Mouse (Mus musculus) neural tube, embryonic 11.5 days (tissue): ENCODE measurements around the gene Rnf4. TPM values are rescaled to one million over a fixed set of nuclear protein-coding genes. Genes with fewer than 3 reads are reported as not detected.

Source experiments
- ATAC-seq: fragments of 200-750 bp; cut with Nextera tagmentation; 2 replicates; pipeline ENCODE4 v1.8.0; 2017; ENCODE audit warnings: moderate number of reproducible peaks, mild to moderate bottlenecking, moderate TSS enrichment, moderate library complexity; ENCODE audit not compliant: insufficient read depth, low FRiP score, low TSS enrichment
- DNase-seq: peaks from one replicate; pipeline ENCODE4 v3.0.0-alpha.2; 2015; ENCODE audit warnings: low spot score
- H3K27ac ChIP-seq: fragments of 300-500 bp; sonication (generic); 2 replicates; pipeline ENCODE4 v1.5.1; 2014; ENCODE audit warnings: low read depth, mild to moderate bottlenecking, low read length
- H3K27me3 ChIP-seq: fragments of 300-500 bp; sonication (generic); 2 replicates; pipeline ENCODE4 v1.6.1; 2014; ENCODE audit warnings: mild to moderate bottlenecking, low read length, mixed read lengths; ENCODE audit not compliant: control insufficient read depth, insufficient read depth
- H3K36me3 ChIP-seq: fragments of 300-500 bp; sonication (generic); 2 replicates; pipeline ENCODE4 v1.6.1; 2014; ENCODE audit warnings: mild to moderate bottlenecking, low read length, moderate library complexity, mixed read lengths; ENCODE audit not compliant: control insufficient read depth, insufficient read depth
- H3K4me1 ChIP-seq: fragments of 300-500 bp; sonication (generic); 2 replicates; pipeline ENCODE4 v1.6.1; 2014; ENCODE audit warnings: low read length, mixed read lengths; ENCODE audit not compliant: control insufficient read depth, insufficient read depth
- H3K4me2 ChIP-seq: fragments of 300-500 bp; sonication (generic); 2 replicates; pipeline ENCODE4 v1.6.1; 2014; ENCODE audit warnings: low read depth, mild to moderate bottlenecking, moderate library complexity
- H3K4me3 ChIP-seq: fragments of 300-500 bp; sonication (generic); 2 replicates; pipeline ENCODE4 v1.5.1; 2014; ENCODE audit warnings: low read depth, low read length
- H3K9ac ChIP-seq: fragments of 300-500 bp; sonication (generic); 2 replicates; pipeline ENCODE4 v1.6.1; 2014; ENCODE audit warnings: mild to moderate bottlenecking, low read length
- H3K9me3 ChIP-seq: fragments of 300-500 bp; sonication (generic); 2 replicates; pipeline ENCODE4 v1.6.1; 2016; ENCODE audit warnings: low read length; ENCODE audit not compliant: control insufficient read depth
- WGBS: fragments of 180-500 bp; shearing (Covaris S2); extraction: QIAGEN DNeasy Blood & Tissue Kit; methylation state at CpG from one replicate; pipeline ENCODE4 v1.1.7; 2014; 5-methylcytosine and 5-hydroxymethylcytosine counted together
- polyA plus RNA-seq: library from polyadenylated mRNA; unstranded; fragments of >200 nt; fragmentation: Nextera tagmentation; extraction: Ambion mirVana; gene quantifications from 2 replicates; pipeline ENCODE4 v1.2.1, GENCODE M21; 2014

Gene Rnf4
- polyA plus RNA-seq, 1 experiment from 2014 or later: 189 TPM

DNA sequence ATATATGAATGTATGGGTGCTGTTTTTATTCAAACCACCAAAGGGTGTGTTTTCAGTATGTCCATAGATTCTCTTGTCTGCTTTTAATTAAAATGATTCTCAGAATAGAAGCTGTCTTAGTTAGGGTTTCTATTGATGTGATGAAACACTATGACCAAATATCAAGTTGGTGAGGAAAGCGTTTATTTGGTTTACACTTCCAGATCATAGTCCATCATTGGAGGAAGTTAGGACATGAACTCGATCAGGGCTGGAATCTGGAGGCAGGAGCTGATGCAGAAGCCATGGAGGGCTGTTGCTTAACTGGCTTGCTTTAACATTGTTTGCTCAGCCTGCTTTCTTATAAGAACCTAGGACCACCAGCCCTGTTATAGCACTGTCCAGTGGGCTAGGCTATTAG is 45.6 kb downstream of the Rnf4 start:
- Histone ChIP-seq H3K4me1 (no peaks in the 10 kb centered on the region), H3K9ac (no peak overlapping the region), H3K4me3 (no peak overlapping the region), H3K36me3 (no peaks in the 10 kb centered on the region; the same call in 1 of the 2 replicates), H3K4me2 (no peak overlapping the region), H3K9me3 (peaks cover 8% of the 10 kb centered on the region; the same call in 1 of the 2 replicates), H3K27ac (no peak overlapping the region), H3K27me3 (no peaks in the 10 kb centered on the region)
- DNase-seq (no peak), ATAC-seq (no peak)
- WGBS: 98% methylated on average over 2 of the region's 2 CpGs

- no peak for DNase-seq
- no peaks in the 10 kb centered on the region for H3K27me3 ChIP-seq
- WGBS: 94% methylated on average over 5 of the region's 5 CpGs
- no peaks in the 10 kb centered on the region for H3K4me1 ChIP-seq
- H3K4me3 ChIP-seq: no peak overlapping the region
- no peak overlapping the region for H3K4me2 ChIP-seq
- H3K9me3 ChIP-seq: peaks cover 8% of the 10 kb centered on the region; the same call in 1 of the 2 replicates
- no peak for ATAC-seq
- H3K36me3 ChIP-seq: no peaks in the 10 kb centered on the region; the same call in 1 of the 2 replicates
- no peak overlapping the region for H3K9ac ChIP-seq
- no peak overlapping the region for H3K27ac ChIP-seq
These were observed 49.5 kb downstream of the Rnf4 start for GRCm38 (mm10) chr5:34385616-34386015.

DNA sequence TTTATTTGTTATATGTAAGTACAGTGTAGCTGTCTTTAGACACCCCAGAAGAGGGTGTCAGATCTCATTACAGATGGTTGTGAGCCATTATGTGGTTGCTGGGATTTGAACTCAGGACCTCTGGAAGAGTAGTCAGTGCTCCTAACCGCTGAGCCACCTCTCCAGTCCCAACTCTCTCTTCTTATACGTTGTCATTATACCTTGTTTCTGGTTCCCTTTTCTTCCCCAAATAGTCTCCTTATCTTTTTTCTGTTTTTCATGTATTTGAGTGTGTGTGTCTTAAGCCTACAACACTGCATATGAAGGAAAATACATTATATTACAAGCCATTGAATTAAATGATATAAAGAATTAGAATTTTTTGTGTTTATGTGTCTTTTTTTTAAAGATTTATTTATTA is 50.7 kb downstream of the Rnf4 start:
- Histone ChIP-seq H3K27me3 (no peaks in the 10 kb centered on the region), H3K4me2 (no peak overlapping the region), H3K36me3 (no peaks in the 10 kb centered on the region; the same call in 1 of the 2 replicates), H3K27ac (no peak overlapping the region), H3K4me1 (no peaks in the 10 kb centered on the region), H3K9me3 (peaks cover 8% of the 10 kb centered on the region; the same call in 1 of the 2 replicates), H3K9ac (no peak overlapping the region), H3K4me3 (no peak overlapping the region)
- no peak for ATAC-seq
- 95% methylated on average over 2 of the region's 2 CpGs for WGBS
- DNase-seq: no peak

DNA sequence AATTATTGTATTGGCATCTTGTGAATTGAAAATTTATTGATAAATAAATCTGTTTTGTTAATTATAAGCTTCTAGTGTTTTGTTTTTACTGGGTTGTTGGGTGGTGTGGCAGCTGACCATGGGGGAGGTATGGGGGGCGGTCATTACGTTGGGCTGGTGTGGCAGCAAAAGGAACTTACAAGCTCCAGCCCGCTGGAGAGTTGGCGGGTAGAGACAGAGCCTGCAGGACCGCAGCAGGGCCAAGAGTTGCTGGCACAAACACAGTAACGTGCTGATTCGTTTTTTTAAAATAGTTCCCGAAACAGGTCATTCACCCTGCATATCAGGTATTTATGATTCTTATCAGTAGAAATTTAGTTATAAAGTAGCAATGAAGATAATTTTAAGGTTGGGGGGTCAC is 57.2 kb downstream of the Rnf4 start:
- Histone ChIP-seq H3K4me1 (no peaks in the 10 kb centered on the region), H3K9ac (no peak overlapping the region), H3K4me3 (no peak overlapping the region), H3K9me3 (no peaks in the 10 kb centered on the region), H3K27ac (no peak overlapping the region), H3K27me3 (no peaks in the 10 kb centered on the region), H3K36me3 (no peaks in the 10 kb centered on the region), H3K4me2 (no peak overlapping the region)
- 94% methylated on average over 8 of the region's 8 CpGs for WGBS
- no peak for ATAC-seq
- DNase-seq: no peak

GRCm38 (mm10) chr5:34395347-34395746 is 59.3 kb downstream of the Rnf4 start:
- Histone ChIP-seq H3K4me3 (no peak overlapping the region), H3K27me3 (no peaks in the 10 kb centered on the region), H3K27ac (no peak overlapping the region), H3K9ac (no peak overlapping the region), H3K4me2 (no peak overlapping the region), H3K9me3 (no peaks in the 10 kb centered on the region), H3K36me3 (no peaks in the 10 kb centered on the region), H3K4me1 (no peaks in the 10 kb centered on the region)
- ATAC-seq: no peak
- no peak for DNase-seq
- 97% methylated on average over 1 of the region's 1 CpGs for WGBS

DNA sequence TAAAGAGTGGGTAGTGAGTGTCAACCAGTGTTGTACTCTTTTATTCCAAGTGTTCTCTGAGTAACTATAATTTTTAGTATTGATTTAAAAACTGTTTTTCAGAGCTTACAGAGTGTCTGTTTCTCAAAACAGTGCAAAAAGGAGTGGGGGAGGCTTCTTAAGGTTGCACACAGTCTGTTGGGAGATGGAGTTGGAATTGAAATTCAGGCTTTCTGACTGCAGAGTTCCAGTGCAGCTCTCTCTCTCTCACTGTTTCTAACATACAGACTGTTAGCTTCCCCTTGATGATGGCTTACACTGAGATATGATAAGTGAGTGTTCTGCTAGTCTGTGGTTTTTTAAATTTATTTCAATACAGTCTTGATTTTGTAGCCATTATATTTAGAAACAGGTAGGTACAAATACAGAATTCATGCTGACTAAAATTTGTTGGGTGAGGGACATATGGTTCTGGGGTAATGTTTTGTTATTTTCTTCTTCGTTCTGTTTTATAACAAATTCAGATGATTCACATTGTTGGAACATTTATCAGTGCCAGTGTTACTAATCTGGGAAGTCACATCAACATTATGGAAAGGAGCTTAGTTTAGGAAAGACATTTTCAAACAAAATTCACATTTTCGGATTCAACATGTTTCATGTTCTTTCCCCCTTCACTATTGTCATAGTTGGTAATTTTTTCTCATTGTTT is 59.9 kb downstream of the Rnf4 start:
- Histone ChIP-seq H3K36me3 (no peaks in the 10 kb centered on the region), H3K9ac (no peak overlapping the region), H3K27me3 (no peaks in the 10 kb centered on the region), H3K4me2 (no peak overlapping the region), H3K27ac (no peak overlapping the region), H3K9me3 (no peaks in the 10 kb centered on the region), H3K4me1 (no peaks in the 10 kb centered on the region), H3K4me3 (no peak overlapping the region)
- ATAC-seq (no peak), DNase-seq (no peak)
- 95% methylated on average over 2 of the region's 2 CpGs for WGBS

- DNase-seq (no peak), ATAC-seq (no peak)
- no peaks in the 10 kb centered on the region for H3K9me3 ChIP-seq
- no peaks in the 10 kb centered on the region for H3K4me1 ChIP-seq
- H3K27ac ChIP-seq: no peak overlapping the region
- no peak overlapping the region for H3K9ac ChIP-seq
- H3K27me3 ChIP-seq: no peaks in the 10 kb centered on the region
- WGBS: 94% methylated on average over 2 of the region's 2 CpGs
- no peak overlapping the region for H3K4me2 ChIP-seq
- H3K4me3 ChIP-seq: no peak overlapping the region
- no peaks in the 10 kb centered on the region for H3K36me3 ChIP-seq
These were observed 61.8 kb downstream of the Rnf4 start for GRCm38 (mm10) chr5:34397866-34398265.

GRCm38 (mm10) chr5:34398326-34398725 is 62.2 kb downstream of the Rnf4 start:
- Histone ChIP-seq H3K4me1 (no peaks in the 10 kb centered on the region), H3K36me3 (no peaks in the 10 kb centered on the region), H3K9ac (no peak overlapping the region), H3K27ac (no peak overlapping the region), H3K4me2 (no peak overlapping the region), H3K27me3 (no peaks in the 10 kb centered on the region), H3K4me3 (no peak overlapping the region), H3K9me3 (no peaks in the 10 kb centered on the region)
- WGBS: 87% methylated on average over 1 of the region's 1 CpGs
- ATAC-seq: no peak
- DNase-seq: no peak
